Mouse (Mus musculus): ENCODE data around the gene Irs2. TPM values are rescaled to one million over a fixed set of nuclear protein-coding genes. Genes with fewer than 3 reads are reported as not detected.

Irs2 gene
- total RNA-seq, 2 experiments from 2014 or later = 67.1 to 111 TPM

- no peak for TF ChIP-seq CTCF (IDR thresholded peaks at IDR 0.05)
- no peak for DNase-seq (ENCODE audit: extremely low spot score in 1 of 2, low spot score in 2 of 2)
- no peak overlapping the region for H3K4me3 ChIP-seq
- H3K27ac ChIP-seq = no peak overlapping the region
- intact Hi-C loops (cut with DNase I) = no loop called here
Measured at GRCm38 (mm10) chr8:10939883-10940282, 68.4 kb downstream of the Irs2 start.

GRCm38 (mm10) chr8:10939210-10939782, 69.0 kb downstream of the Irs2 start:
- Histone ChIP-seq H3K4me3 (no peak overlapping the region), H3K27ac (no peak overlapping the region)
- DNase-seq (ENCODE audit: extremely low spot score in 1 of 2, low spot score in 2 of 2) = no peak
- no peak for TF ChIP-seq CTCF (IDR thresholded peaks at IDR 0.05)
- intact Hi-C loops (cut with DNase I) = no loop called here

GRCm38 (mm10) chr8:10938284-10938683, 70.0 kb downstream of the Irs2 start:
- Histone ChIP-seq H3K4me3 (no peak overlapping the region), H3K27ac (no peak overlapping the region)
- intact Hi-C loops (cut with DNase I) = no loop called here
- no peak for DNase-seq (ENCODE audit: extremely low spot score in 1 of 2, low spot score in 2 of 2)
- no peak for TF ChIP-seq CTCF (IDR thresholded peaks at IDR 0.05)

DNA sequence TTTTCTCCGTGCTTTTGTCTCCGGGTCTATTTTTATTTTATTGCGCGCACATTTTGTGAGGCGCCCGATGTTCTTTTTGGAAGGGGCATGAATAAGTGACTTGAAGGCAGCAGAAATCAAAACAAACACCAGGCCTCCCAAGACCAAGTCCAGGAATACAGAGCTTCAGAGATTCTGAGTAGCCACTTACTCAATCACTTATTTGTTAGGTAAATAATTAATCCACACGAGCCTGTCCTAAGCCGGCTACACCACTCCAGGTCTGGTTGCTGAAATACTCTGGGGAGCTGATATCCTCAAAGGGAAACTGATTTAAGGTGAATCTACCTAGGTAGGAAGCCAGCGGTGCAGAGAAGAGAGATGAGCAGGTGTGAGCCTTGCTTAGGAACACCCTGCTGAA, 71.6 kb downstream of the Irs2 start:
- no peak for TF ChIP-seq CTCF (IDR thresholded peaks at IDR 0.05)
- intact Hi-C loops (cut with DNase I) = no loop called here
- Histone ChIP-seq H3K4me3 (no peak overlapping the region), H3K27ac (no peak overlapping the region)
- no peak for DNase-seq (ENCODE audit: extremely low spot score in 1 of 2, low spot score in 2 of 2)

DNA sequence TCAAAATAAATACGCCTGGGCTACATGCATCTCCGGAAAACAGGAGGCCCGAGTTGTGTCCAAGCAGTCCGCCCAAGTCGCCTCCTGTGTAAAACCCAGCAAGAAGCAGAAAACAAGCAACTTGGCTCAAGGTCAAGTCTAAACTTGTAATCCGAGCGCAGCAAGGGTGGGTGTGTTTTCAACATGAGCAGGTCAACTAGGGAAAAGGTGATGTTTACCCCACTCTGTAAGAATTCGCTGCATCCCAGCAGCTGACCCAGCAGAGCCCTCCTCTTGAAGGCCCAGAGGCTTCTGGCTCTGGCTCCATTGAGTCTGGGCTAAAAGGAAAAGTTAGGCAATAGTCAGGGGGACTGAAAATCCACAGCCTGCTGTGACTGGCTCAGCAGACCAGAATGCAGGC, 73.0 kb downstream of the Irs2 start:
- TF ChIP-seq CTCF (IDR thresholded peaks at IDR 0.05) = no peak
- DNase-seq (ENCODE audit: extremely low spot score in 1 of 2, low spot score in 2 of 2) = no peak
- no peak overlapping the region for H3K4me3 ChIP-seq
- intact Hi-C loops (cut with DNase I) = no loop called here
- H3K27ac ChIP-seq = no peak overlapping the region
